Mouse (Mus musculus) E14TG2a.4 (cell line): ENCODE measurements around the gene Fut7.
A peak's percentile ranks its signal among the peaks of the same experiment; 100 is the strongest.

ENCODE experiments used
- CTCF ChIP-seq: conservative IDR thresholded peaks from 2 replicates; pipeline ENCODE4 v1.5.1; 2014; ENCODE audit warnings: low read length
- NANOG ChIP-seq: IDR thresholded peaks from 2 replicates; pipeline ENCODE4 v1.6.1; 2014; ENCODE audit warnings: borderline replicate concordance, low read length, mixed read lengths
- POU5F1 ChIP-seq: IDR thresholded peaks from 2 replicates; pipeline ENCODE4 v1.6.1; 2014; ENCODE audit warnings: low read length, borderline replicate concordance

DNA sequence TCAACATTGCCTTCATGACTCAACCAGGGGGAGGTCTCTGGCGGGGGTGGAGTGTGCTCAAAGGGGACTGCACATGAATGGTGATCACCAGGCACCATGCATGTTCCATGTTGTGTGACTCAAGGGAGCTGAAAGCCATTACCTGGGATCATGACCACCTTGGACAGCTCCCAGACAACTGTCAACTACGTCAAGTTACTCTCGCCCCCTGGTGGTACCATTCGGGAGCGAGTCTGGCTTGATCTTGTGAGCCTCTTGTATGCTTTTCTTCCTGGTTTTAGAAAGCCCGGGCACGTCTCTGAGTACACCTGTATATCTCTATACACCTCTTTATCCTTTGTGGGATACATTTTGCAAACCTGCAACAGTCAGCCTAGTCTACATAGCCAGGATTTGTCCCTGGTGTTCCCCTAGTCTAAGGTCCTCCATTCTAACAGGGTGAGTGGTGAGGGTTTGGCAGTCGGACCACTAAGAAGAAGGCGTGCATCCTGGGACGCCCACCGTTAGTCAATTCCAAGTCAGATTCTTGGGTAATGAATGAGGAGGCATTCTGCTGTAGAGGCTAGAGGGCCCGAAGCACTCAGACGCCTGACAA lies 20.6 kb upstream of the Fut7 start:
- peak; percentile 83 for TF ChIP-seq CTCF
- TF ChIP-seq POU5F1 = no peak
- TF ChIP-seq NANOG = no peak
